Mouse (Mus musculus) neutrophil, adult 83 days (primary cell): Measurements from ENCODE around the gene Fam174b. TPM values are rescaled to one million over a fixed set of nuclear protein-coding genes. Genes with fewer than 3 reads are reported as not detected.

Source experiments
- total RNA-seq, 2 experiments: library from RNA; stranded (reverse); gene quantifications; one replicate each; pipeline ENCODE4 v1.2.4; 2023

Fam174b gene
- under 1 TPM; 0.49 to 0.83 TPM for total RNA-seq

GRCm38 (mm10) chr7:73740111-73741035 is at the start of gene Fam174b:
Fam174b (plus strand) TSS chr7:73740302.

Other genes with a start within 250 kb of the Fam174b start
- 100 to 1,000 TPM; 126 to 130 TPM for gene Chd2, start 198.5 kb upstream of the Fam174b start, total RNA-seq